Mouse (Mus musculus): ENCODE results near the gene Hivep3. TPM values are rescaled to one million over a fixed set of nuclear protein-coding genes. Genes with fewer than 3 reads are reported as not detected.

Gene Hivep3
- total and polyA plus RNA-seq, 3 experiments, result 14.4 to 32.3 (median 21.2) TPM

- dilution Hi-C loops (cut with MboI; ENCODE audit: extremely low pct_ligation_motif_present, extremely low pct_unique_long_range_greater_than_20kb, low sequenced_read_pairs) (no loop called here), in situ Hi-C loops (cut with MboI; ENCODE audit: low pct_ligation_motif_present, low pct_unique_long_range_greater_than_20kb, low sequenced_read_pairs) (no loop called here)
- H3K4me1 ChIP-seq (ENCODE audit: control insufficient read depth in 1 of 2, insufficient read depth in 2 of 2), result peaks cover under 1 to 13% of the 10 kb centered on the region in 2 experiments; a peak in 3 of 4 replicates
- no peaks in the 10 kb centered on the region for H3K79me2 ChIP-seq (replicated peaks; ENCODE audit: control insufficient read depth, extremely low read depth, insufficient read depth, poor library complexity, severe bottlenecking)
- TF ChIP-seq CHD2 (IDR thresholded peaks at IDR 0.05; ENCODE audit: low read length), result no peak
- no peak for TF ChIP-seq USF2 (conservative IDR thresholded peaks at IDR 0.05; ENCODE audit: low read depth, low read length)
- TF ChIP-seq SMC3 (IDR thresholded peaks at IDR 0.05; ENCODE audit: low read depth, low read length), result no peak
- no peak for TF ChIP-seq ZKSCAN1 (IDR thresholded peaks at IDR 0.05; ENCODE audit: borderline replicate concordance, low read depth, low read length)
- TF ChIP-seq TCF12 (IDR thresholded peaks at IDR 0.05; ENCODE audit: low read depth, low read length), result no peak
- no peak for TF ChIP-seq PAX5 (IDR thresholded peaks at IDR 0.05; ENCODE audit: low read length)
- no peak for TF ChIP-seq TBP (conservative IDR thresholded peaks at IDR 0.05; ENCODE audit: low read depth, low read length)
- TF ChIP-seq MAX (IDR thresholded peaks at IDR 0.05; ENCODE audit: low read length), result no peak
- no peak for TF ChIP-seq ZC3H11A (IDR thresholded peaks at IDR 0.05; ENCODE audit: low read depth, low read length)
- no peak for TF ChIP-seq ETS1 (conservative IDR thresholded peaks at IDR 0.05; ENCODE audit: low read depth, low read length)
- no peak for TF ChIP-seq MAFK (IDR thresholded peaks at IDR 0.05; ENCODE audit: insufficient replicate concordance, low read length)
- TF ChIP-seq USF1 (IDR thresholded peaks at IDR 0.05; ENCODE audit: low read depth, low read length), result no peak
- TF ChIP-seq EP300 (IDR thresholded peaks at IDR 0.05; ENCODE audit: low read length), result no peak
- TF ChIP-seq RAD21 (IDR thresholded peaks at IDR 0.05; ENCODE audit: low read depth, low read length), result no peak
- TF ChIP-seq BHLHE40 (IDR thresholded peaks at IDR 0.05; ENCODE audit: low read depth, low read length), result no peak
- no peak for TF ChIP-seq JUND (conservative IDR thresholded peaks at IDR 0.05; ENCODE audit: low read depth, low read length)
- TF ChIP-seq IRF4 (IDR thresholded peaks at IDR 0.05; ENCODE audit: low read depth, low read length), result no peak
- DNase-seq (ENCODE audit: extremely low read depth), result no peak
- H3K27me3 ChIP-seq (replicated peaks), result peaks cover 77% of the 10 kb centered on the region
- H3K9me3 ChIP-seq (replicated peaks; ENCODE audit: low read length), result no peaks in the 10 kb centered on the region
- no peak overlapping the region for H3K4me2 ChIP-seq (ENCODE audit: insufficient read depth, low read depth, poor library complexity, severe bottlenecking)
- H3K4me3 ChIP-seq (replicated peaks in 1 of 3; ENCODE audit: low read depth in 2 of 3, low read length in 2 of 3, poor library complexity in 1 of 3), result no peak overlapping the region
- H3K27ac ChIP-seq (ENCODE audit: insufficient read depth, low read depth), result no peak overlapping the region
- no peak overlapping the region for H3K9ac ChIP-seq (ENCODE audit: insufficient read depth, low read depth)
- no peaks in the 10 kb centered on the region for H3K36me3 ChIP-seq (replicated peaks in 1 of 2; ENCODE audit: control insufficient read depth in 1 of 2, insufficient read depth in 1 of 2, low read length in 1 of 2)
Observed at GRCm38 (mm10) chr4:120184374-120184991, 450.9 kb downstream of the Hivep3 start.

GRCm38 (mm10) chr4:120186441-120186840 lies 452.9 kb downstream of the Hivep3 start:
- DNase-seq (ENCODE audit: extremely low read depth), result no peak
- H3K36me3 ChIP-seq (replicated peaks in 1 of 2; ENCODE audit: control insufficient read depth in 1 of 2, insufficient read depth in 1 of 2, low read length in 1 of 2), result no peaks in the 10 kb centered on the region
- in situ Hi-C loops (cut with MboI; ENCODE audit: low pct_ligation_motif_present, low pct_unique_long_range_greater_than_20kb, low sequenced_read_pairs) (no loop called here), dilution Hi-C loops (cut with MboI; ENCODE audit: extremely low pct_ligation_motif_present, extremely low pct_unique_long_range_greater_than_20kb, low sequenced_read_pairs) (no loop called here)
- no peak overlapping the region for H3K9ac ChIP-seq (ENCODE audit: insufficient read depth, low read depth)
- H3K79me2 ChIP-seq (replicated peaks; ENCODE audit: control insufficient read depth, extremely low read depth, insufficient read depth, poor library complexity, severe bottlenecking), result no peaks in the 10 kb centered on the region
- H3K27ac ChIP-seq (ENCODE audit: insufficient read depth, low read depth), result no peak overlapping the region
- no peak overlapping the region for H3K4me2 ChIP-seq (ENCODE audit: insufficient read depth, low read depth, poor library complexity, severe bottlenecking)
- no peak overlapping the region for H3K4me3 ChIP-seq (replicated peaks in 1 of 3; ENCODE audit: low read depth in 2 of 3, low read length in 2 of 3, poor library complexity in 1 of 3)
- H3K27me3 ChIP-seq (replicated peaks), result peaks cover 62% of the 10 kb centered on the region
- no peaks in the 10 kb centered on the region for H3K9me3 ChIP-seq (replicated peaks; ENCODE audit: low read length)
- TF ChIP-seq JUN (IDR thresholded peaks at IDR 0.05; ENCODE audit: insufficient read depth, low read depth, low read length) (no peak), CHD2 (IDR thresholded peaks at IDR 0.05; ENCODE audit: low read length) (no peak), RCOR1 (conservative IDR thresholded peaks at IDR 0.05; ENCODE audit: low read depth, low read length) (no peak), CHD1 (IDR thresholded peaks at IDR 0.05; ENCODE audit: low read depth, low read length) (no peak), MXI1 (IDR thresholded peaks at IDR 0.05; ENCODE audit: low read depth, low read length) (no peak), IRF4 (IDR thresholded peaks at IDR 0.05; ENCODE audit: low read depth, low read length) (no peak)
- peaks cover 14 to 32% of the 10 kb centered on the region in 2 experiments for H3K4me1 ChIP-seq (ENCODE audit: control insufficient read depth in 1 of 2, insufficient read depth in 2 of 2)
